Mouse (Mus musculus): ENCODE data around the gene Arhgap45. TPM values are rescaled to one million over a fixed set of nuclear protein-coding genes. Genes with fewer than 3 reads are reported as not detected.

The Arhgap45 gene
- polyA plus RNA-seq, 2 experiments, result 3.4 to 12.8 TPM

DNA sequence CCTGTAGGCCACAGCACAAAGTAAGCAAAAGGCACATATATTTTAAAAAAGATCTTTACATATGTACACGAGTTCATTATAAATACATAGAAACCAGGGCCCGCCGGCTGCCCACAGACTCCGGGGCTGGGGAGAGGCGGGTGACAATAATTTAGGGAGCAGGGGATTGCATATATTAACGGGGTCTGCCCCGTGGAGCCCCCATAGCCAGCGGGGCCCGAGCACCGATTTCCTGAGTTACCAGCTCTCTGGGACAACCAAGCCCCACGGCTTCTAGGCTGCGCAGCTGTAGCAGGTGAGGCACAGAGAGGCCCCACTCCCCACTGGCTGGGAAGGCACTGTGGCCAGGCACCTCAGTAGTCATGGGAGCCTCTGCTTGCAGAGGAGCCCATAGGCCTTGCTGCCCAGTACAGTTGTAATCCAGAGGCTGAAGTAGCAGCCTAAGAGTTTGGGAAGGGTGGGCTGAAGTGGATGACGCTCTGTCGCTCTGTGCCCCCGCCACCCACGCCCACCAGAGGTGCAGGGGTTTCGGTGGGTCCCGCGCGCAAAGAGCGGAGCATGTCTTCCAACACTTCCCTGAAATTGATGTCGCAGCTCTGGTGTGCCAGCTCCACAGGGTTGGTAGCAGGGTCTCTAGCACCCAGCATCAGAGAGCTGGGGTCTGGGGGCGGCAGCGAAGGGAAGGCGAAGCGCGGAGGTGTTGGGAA, 40.7 kb downstream of the Arhgap45 start:
- Histone ChIP-seq H3K27ac (replicated peaks; ENCODE audit: low read depth, low read length) (no peak overlapping the region), H3K9me3 (ENCODE audit: control insufficient read depth, low read length) (no peaks in the 10 kb centered on the region), H3K4me3 (replicated peaks; ENCODE audit: low read length) (no peak overlapping the region), H3K4me1 (ENCODE audit: control insufficient read depth, insufficient read depth, low read length) (peaks cover 13% of the 10 kb centered on the region), H3K4me2 (replicated peaks; ENCODE audit: low read depth, low read length, severe bottlenecking) (no peak overlapping the region), H3K36me3 (ENCODE audit: control insufficient read depth, insufficient read depth, low read length) (peaks cover 68% of the 10 kb centered on the region), H3K9ac (ENCODE audit: low read depth, low read length, severe bottlenecking) (no peak overlapping the region), H3K27me3 (ENCODE audit: control insufficient read depth, insufficient read depth, low read length) (no peaks in the 10 kb centered on the region)
- no peak for TF ChIP-seq POLR2A (IDR thresholded peaks at IDR 0.05; ENCODE audit: borderline replicate concordance, extremely low read depth, insufficient read depth, insufficient read length)
- no peak for ATAC-seq (ENCODE audit: low FRiP score, low read depth)
- WGBS, result 92% methylated on average over 27 of the region's 27 CpGs
- DNase-seq (ENCODE audit: low spot score), result no peak

DNA sequence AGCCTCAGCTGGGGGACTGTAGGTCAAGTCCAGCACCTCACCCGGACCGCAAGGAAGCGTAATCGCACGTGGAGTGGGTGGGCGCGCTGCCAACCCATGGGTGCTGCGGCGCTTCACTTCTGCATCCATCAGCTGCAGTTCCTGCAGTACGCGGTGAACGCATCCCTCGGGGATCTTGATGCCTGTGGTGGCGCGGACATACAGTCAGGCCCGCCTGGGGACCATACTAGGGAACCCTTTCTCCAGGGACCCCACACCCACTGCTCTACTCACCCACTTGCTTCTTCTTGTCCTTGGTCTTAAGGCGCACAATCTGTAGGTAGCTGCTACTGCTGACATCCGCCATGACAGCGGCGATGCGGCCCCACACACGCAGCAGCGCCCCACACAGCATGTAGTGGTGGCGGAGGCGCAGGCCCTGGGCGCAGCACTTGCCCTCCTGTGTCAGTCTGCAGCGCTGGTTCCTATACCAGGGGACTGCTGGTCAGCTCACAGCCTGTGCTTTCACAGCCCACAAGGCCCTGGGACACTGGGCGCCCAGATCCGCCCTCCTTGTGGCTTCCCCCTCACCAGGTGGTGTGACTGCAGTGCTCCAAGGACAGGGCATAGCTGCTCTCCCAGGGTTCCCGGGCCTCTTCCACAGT, 41.4 kb downstream of the Arhgap45 start:
- no peak overlapping the region for H3K9ac ChIP-seq (ENCODE audit: low read depth, low read length, severe bottlenecking)
- H3K9me3 ChIP-seq (ENCODE audit: control insufficient read depth, low read length), result no peaks in the 10 kb centered on the region
- ATAC-seq (ENCODE audit: low FRiP score, low read depth) (no peak), DNase-seq (ENCODE audit: low spot score) (no peak)
- H3K36me3 ChIP-seq (ENCODE audit: control insufficient read depth, insufficient read depth, low read length), result peaks cover 73% of the 10 kb centered on the region
- TF ChIP-seq POLR2A (IDR thresholded peaks at IDR 0.05; ENCODE audit: borderline replicate concordance, extremely low read depth, insufficient read depth, insufficient read length), result no peak
- no peak overlapping the region for H3K27ac ChIP-seq (replicated peaks; ENCODE audit: low read depth, low read length)
- H3K27me3 ChIP-seq (ENCODE audit: control insufficient read depth, insufficient read depth, low read length), result no peaks in the 10 kb centered on the region
- WGBS, result 75% methylated on average over 30 of the region's 30 CpGs
- H3K4me2 ChIP-seq (replicated peaks; ENCODE audit: low read depth, low read length, severe bottlenecking), result no peak overlapping the region
- peaks cover 12% of the 10 kb centered on the region for H3K4me1 ChIP-seq (ENCODE audit: control insufficient read depth, insufficient read depth, low read length)
- H3K4me3 ChIP-seq (replicated peaks; ENCODE audit: low read length), result no peak overlapping the region

DNA sequence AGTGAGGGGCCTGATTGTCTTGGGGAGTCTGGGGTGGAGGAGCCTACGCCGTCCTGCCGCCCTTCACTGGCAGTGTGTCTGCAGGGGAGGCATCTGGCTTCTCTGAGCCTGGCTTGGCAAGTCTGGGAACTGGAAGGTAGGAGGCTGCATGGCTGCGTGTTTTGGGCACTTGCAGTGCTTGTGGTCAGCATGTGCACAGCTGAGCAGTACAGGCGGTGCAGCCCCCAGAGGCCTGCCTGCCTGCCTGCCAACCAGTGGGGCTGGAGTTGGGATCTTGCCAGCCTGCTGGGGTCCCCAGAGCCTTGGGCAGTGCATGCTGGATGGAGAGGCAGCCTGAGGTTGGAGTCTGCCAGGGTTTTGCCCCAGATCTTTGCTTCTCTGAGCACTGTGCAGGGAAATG, 46.7 kb downstream of the Arhgap45 start:
- no peak overlapping the region for H3K9ac ChIP-seq (ENCODE audit: low read depth, low read length, severe bottlenecking)
- peaks cover 69% of the 10 kb centered on the region for H3K36me3 ChIP-seq (ENCODE audit: control insufficient read depth, insufficient read depth, low read length)
- no peak for TF ChIP-seq POLR2A (IDR thresholded peaks at IDR 0.05; ENCODE audit: borderline replicate concordance, extremely low read depth, insufficient read depth, insufficient read length)
- 88% methylated on average over 5 of the region's 5 CpGs for WGBS
- no peak overlapping the region for H3K4me3 ChIP-seq (replicated peaks; ENCODE audit: low read length)
- no peak overlapping the region for H3K27ac ChIP-seq (replicated peaks; ENCODE audit: low read depth, low read length)
- H3K9me3 ChIP-seq (ENCODE audit: control insufficient read depth, low read length), result no peaks in the 10 kb centered on the region
- H3K4me1 ChIP-seq (ENCODE audit: control insufficient read depth, insufficient read depth, low read length), result no peaks in the 10 kb centered on the region
- no peak for DNase-seq (ENCODE audit: low spot score)
- no peak for ATAC-seq (ENCODE audit: low FRiP score, low read depth)
- no peaks in the 10 kb centered on the region for H3K27me3 ChIP-seq (ENCODE audit: control insufficient read depth, insufficient read depth, low read length)
- no peak overlapping the region for H3K4me2 ChIP-seq (replicated peaks; ENCODE audit: low read depth, low read length, severe bottlenecking)

- no peak overlapping the region for H3K4me2 ChIP-seq (replicated peaks; ENCODE audit: low read depth, low read length, severe bottlenecking)
- ATAC-seq (ENCODE audit: low FRiP score, low read depth) (no peak), DNase-seq (ENCODE audit: low spot score) (no peak)
- H3K4me1 ChIP-seq (ENCODE audit: control insufficient read depth, insufficient read depth, low read length), result no peaks in the 10 kb centered on the region
- H3K27ac ChIP-seq (replicated peaks; ENCODE audit: low read depth, low read length), result no peak overlapping the region
- 73% methylated on average over 23 of the region's 23 CpGs for WGBS
- H3K4me3 ChIP-seq (replicated peaks; ENCODE audit: low read length), result no peak overlapping the region
- H3K9ac ChIP-seq (ENCODE audit: low read depth, low read length, severe bottlenecking), result no peak overlapping the region
- H3K27me3 ChIP-seq (ENCODE audit: control insufficient read depth, insufficient read depth, low read length), result no peaks in the 10 kb centered on the region
- TF ChIP-seq POLR2A (IDR thresholded peaks at IDR 0.05; ENCODE audit: borderline replicate concordance, extremely low read depth, insufficient read depth, insufficient read length), result no peak
- peaks cover 63% of the 10 kb centered on the region for H3K36me3 ChIP-seq (ENCODE audit: control insufficient read depth, insufficient read depth, low read length)
- no peaks in the 10 kb centered on the region for H3K9me3 ChIP-seq (ENCODE audit: control insufficient read depth, low read length)
Observed at GRCm38 (mm10) chr10:80063877-80064650, 47.6 kb downstream of the Arhgap45 start.

DNA sequence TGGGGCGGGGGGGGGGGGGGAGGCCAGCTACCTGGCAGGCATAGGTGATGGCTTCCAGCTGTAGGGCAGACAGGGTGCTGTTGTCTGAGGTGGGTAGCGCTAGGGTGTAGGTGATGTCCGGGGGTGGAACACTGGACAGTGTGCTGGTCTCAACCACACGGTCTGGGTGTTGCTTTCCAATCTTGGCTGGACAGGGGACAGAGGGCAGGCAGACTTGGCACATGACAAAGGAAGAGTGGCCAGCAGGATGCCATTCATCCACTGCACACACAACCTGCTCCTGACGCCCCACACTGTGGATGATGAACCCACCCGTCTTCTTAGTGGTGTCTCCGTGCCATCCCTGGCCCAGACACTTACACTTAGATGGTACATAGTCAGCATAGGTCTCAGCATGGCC, 52.8 kb downstream of the Arhgap45 start:
- ATAC-seq (ENCODE audit: low FRiP score, low read depth) (no peak), DNase-seq (ENCODE audit: low spot score) (no peak)
- no peak overlapping the region for H3K4me2 ChIP-seq (replicated peaks; ENCODE audit: low read depth, low read length, severe bottlenecking)
- no peaks in the 10 kb centered on the region for H3K9me3 ChIP-seq (ENCODE audit: control insufficient read depth, low read length)
- no peak overlapping the region for H3K9ac ChIP-seq (ENCODE audit: low read depth, low read length, severe bottlenecking)
- H3K27ac ChIP-seq (replicated peaks; ENCODE audit: low read depth, low read length), result no peak overlapping the region
- H3K4me1 ChIP-seq (ENCODE audit: control insufficient read depth, insufficient read depth, low read length), result peaks cover 6% of the 10 kb centered on the region; the same call in 1 of the 2 replicates
- WGBS, result 89% methylated on average over 6 of the region's 7 CpGs
- no peak overlapping the region for H3K4me3 ChIP-seq (replicated peaks; ENCODE audit: low read length)
- no peak for TF ChIP-seq POLR2A (IDR thresholded peaks at IDR 0.05; ENCODE audit: borderline replicate concordance, extremely low read depth, insufficient read depth, insufficient read length)
- H3K27me3 ChIP-seq (ENCODE audit: control insufficient read depth, insufficient read depth, low read length), result no peaks in the 10 kb centered on the region
- H3K36me3 ChIP-seq (ENCODE audit: control insufficient read depth, insufficient read depth, low read length), result peaks cover 15% of the 10 kb centered on the region
